Mouse (Mus musculus) liver (tissue): ENCODE results near the gene Tfrc.
"Not testable (repeated sequence)": the region's sequence is repeated elsewhere in the genome, so short reads cannot be mapped to it uniquely, and the experiment has no call there.

Experiments
- DNase-seq: peaks from one replicate; pipeline ENCODE4 v3.0.0-alpha.2; 2020; ENCODE audit warnings: mixed read lengths

Tfrc gene

DNA sequence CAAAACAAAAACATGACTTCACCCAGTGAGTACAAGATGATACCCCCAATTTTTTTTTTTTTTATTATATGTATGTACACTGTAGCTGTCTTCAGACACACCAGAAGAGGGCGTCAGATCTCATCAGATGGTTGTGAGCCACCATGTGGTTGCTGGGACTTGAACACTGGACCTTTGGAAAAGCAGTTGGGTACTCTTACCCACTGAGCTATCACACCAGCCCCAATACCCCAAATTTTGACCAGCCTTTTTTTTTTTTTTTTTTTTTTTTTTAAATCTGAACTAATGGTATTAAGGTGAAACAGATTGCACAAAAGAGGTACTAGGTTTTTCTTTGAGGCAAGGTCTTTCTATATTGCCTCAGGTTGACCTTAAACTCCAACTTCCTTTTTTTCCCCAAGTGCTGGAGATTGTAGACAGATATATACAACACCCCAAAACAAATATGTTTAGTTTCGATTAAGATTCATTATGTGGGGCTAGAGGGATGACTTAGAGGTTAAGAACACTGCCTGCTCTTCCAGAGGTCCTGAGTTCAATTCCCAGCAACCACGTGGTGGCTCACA, 4.6 kb downstream of the Tfrc start:
- no peak for DNase-seq

GRCm38 (mm10) chr16:32614047-32614446, 5.3 kb downstream of the Tfrc start:
- DNase-seq, result no peak

DNA sequence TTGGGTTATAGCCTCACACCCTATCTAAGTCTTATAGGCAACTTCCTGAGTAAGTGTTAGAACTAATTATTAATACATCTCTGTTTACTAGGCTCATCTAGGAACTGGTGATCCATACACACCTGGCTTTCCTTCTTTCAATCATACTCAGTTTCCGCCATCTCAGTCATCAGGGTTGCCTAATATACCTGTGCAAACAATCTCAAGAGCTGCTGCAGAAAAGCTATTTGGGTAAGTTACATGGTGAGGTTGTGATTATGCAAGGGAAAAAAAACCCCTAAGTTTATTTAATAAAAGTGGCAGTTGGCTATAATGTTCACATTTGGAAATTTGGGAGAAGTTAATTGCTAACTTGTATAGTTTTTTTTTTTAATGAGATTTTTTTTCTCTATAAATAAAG, 10.2 kb downstream of the Tfrc start:
- DNase-seq, result no peak

DNA sequence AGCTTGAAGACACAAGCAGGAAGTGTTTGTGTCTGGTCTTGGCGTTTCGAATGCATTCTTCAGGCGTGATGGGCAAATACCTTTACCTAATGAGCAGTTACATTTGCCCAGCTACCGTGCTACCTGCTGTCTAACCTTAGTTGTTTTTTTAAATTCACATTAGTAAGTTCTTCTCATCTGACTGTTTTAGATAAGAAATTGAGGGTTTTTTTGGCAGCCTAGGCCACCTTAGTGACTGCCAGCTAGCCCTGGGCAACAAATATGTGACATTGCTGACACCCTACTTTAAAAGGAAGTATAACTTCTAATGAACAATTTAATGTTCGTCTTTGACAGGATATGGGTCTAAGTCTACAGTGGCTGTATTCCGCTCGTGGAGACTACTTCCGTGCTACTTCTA, 19.4 kb downstream of the Tfrc start:
- no peak for DNase-seq

DNA sequence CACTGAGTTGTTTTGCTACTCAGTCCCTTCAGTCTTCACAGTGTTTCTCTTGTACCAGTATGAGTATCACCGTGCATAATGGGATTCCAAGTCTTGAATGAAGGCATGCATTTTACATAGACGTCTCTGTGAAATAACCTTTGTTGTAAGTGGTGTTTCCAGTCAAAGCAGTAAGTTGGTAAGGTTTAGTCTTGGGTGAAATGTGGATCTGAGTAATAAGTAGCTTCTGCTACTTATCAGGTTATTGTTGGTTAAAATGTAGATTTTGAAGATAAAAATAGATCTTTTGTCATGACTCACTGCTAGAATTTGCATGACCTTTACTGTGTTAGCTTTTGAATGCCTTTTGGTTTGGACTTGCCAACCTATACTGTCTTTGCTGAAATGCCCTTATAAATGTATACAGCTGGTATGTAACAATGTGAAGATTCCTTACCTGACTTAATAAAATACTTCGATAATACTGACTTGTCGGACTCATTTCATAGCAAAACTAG, 23.7 kb downstream of the Tfrc start:
- no peak for DNase-seq

GRCm38 (mm10) chr16:32633486-32634012, 24.8 kb downstream of the Tfrc start:
- DNase-seq, result no peak

- DNase-seq, result no peak
Observed at GRCm38 (mm10) chr16:32634183-32634582, 25.5 kb downstream of the Tfrc start.

DNA sequence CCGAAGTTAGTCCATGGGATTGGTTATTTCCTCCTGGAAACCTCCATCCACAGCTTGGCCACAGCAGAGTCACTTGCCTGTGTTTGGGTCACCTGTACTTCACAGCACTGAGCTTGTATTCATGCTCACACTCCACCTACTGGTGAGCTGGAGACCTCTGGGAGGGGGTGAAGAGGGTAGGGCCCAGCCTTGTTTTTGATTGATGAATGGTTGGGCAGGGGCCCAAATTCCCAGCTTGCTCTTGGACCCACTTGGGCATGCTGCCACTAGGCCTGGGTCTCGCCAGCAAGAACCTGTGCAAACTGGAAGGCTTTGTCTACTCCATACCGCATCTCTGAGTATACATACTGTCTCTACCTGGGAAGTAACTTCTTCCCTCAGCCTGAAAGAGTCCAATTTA, 26.6 kb downstream of the Tfrc start:
- no peak for DNase-seq

DNA sequence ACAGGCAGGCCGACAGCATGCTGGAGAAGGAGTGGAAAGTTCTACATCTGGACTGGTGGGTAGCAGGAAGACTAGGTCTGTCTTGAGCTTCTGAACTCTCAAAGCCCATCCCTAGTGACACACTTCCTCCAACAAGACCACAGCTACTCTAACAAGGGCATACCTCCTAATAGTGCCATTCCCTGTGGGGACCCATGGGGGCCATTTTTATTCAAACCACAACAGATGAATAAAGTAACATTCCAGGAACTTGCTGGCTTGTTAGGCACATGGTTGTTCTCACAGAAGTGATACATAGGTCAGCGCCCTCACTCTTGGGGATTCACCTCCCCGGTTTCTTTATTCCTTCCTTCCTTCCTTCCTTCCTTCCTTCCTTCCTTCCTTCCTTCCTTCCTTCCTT, 27.6 kb downstream of the Tfrc start:
- DNase-seq, result no peak

DNA sequence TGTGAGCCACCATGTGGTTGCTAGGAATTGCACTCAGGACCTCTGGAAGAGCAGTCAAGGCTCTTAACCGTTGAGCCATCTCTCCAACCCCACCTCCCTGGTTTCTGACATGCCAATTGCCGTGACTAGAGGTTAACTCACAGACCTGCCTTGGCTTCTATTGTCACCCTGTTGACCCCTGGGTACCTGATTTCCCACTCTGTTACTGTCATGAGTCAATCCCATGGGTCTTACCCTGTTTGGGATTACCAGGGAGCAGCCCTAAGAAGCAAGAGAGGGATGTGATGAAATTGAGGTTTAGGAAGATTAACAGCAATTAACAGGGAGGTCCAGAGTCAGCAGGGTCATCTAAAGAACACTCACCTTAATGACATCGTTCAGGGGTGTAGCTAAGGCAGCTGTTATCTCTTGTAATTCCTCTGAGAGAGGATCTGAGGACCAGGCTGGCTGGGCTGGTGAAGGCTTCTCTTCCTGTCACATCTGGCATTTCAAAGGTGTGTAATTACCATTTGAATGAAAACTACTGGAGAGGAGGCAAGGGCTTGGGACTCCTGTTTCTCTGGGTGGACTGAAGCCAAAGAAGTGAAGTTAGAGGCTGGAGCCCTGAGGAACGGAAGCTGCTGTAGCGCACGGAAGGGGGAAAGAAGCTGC, 28.3 kb downstream of the Tfrc start:
- DNase-seq, result no peak

GRCm38 (mm10) chr16:32638476-32638875, 29.8 kb downstream of the Tfrc start:
- peak; percentile 90 for DNase-seq

DNA sequence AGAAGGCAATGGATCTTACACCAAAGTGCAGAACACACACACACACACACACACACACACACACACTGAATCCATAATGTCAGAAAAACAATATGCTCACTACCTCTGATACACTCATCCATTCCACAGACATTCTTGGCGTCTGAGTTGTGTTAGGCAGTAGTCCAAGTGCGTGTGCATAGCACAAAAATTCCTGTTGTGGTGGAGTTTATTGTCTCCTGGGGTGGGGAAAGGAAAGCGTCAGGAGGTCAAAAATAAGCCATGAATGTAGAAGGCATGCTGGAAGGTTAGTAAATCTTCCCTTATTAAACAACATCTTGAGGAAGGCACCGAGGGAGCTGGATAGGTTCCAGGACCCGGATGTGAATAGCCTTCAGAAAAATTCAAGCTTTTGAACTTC, 31.4 kb downstream of the Tfrc start:
- no peak for DNase-seq

- not testable (repeated sequence) for DNase-seq
Observed at GRCm38 (mm10) chr16:32640683-32641082, 32.0 kb downstream of the Tfrc start.

GRCm38 (mm10) chr16:32641440-32642219, 32.9 kb downstream of the Tfrc start:
- no peak for DNase-seq

DNA sequence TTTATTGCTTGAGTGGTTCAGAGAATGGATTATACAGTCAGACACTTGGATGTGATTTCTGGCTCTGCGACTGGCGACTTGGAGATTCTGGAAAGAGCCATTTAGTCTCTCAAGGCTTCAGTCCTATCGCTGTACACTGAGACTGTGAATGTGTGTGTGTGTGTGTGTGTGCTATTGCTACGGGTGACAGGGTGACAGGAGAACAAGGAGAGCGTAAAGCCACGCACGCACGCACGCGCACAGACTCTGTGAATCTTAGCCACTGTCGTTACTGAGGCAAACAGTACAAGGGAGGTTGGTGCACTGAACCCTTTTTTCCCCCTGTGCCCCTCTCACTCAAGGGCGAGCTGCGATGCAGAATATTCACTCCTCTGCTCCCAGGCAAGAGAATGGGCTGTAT, 33.6 kb downstream of the Tfrc start:
- DNase-seq, result no peak

DNA sequence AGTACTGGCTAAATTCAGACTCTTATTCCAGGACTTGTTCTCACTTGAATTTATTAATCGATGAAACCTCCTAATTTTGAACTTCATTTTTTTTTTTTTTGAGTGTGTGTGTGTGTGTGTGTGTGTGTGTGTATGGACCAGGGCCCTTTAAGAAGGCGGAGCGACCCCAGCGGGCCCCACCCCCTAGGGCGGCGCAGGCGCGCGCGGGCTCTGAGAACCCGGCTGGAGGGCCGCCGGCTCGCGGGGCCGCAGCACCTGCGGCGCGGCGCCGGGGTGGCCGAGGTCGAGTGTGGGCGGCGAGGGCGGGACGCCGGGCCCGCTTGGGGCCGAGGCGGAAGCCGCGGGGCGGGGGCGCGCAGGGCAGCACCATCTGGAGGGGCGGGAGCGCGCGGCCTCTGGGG, 34.9 kb downstream of the Tfrc start, which contains the start of gene Tnk2:
Tnk2 (plus strand) TSS at position 214 of the 401 bp plus-strand sequence.
- DNase-seq, result peak; percentile 92

DNA sequence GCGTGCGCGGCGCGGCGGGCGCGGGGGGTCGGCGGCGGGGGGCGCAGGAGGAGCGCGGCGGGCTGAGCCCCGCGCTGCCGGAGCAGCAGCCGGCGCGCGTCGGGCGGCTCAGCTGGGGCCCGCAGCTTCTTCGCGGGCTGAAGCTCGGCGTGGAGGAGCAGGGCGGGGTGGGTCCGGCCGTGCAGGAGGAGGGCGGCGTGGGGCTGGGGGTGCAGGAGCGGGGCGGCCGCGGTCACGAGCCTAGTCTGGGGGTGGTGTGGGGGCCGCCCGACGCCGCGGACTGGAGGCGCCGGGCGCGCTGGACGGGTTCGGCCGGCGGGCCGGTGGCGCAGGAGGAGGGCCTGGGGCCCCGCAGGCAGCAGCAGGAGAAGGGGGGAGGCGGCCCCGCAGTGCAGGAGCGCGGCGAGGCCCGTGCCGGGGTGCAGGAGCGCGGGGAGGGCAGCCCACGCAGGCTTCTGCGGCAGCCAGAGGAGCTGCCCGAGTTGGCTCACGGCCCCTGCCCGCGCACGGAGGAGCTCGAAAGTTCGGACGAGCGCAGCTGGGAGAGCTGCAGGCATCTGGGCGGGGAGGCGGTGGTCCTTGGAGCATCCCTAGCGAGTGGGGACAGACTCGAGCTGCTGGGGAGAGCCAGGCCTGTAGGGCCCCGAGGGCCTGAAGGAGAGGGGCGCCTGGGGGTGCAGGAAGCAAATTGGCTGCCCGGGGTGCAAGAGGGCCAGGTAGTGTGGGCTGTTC, 35.5 kb downstream of the Tfrc start:
- DNase-seq, result peak; percentile 54

DNA sequence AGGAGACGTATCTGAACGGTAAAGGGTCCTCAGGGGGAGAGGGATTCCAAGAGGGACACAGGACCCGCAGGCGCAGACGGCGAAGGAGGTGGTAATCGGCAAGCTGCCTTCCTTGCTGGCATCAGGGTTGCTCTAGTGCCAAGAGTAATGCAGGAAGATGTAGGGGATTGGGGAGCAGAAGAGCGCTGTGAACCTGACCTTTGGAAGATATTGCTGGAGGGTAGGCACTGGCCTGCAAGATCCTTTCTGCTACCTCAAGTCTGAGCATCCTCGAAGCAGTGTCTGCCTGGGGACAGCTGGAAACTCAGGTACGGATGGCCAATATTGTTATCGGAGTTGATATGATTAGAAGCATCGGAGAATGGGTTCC, 36.1 kb downstream of the Tfrc start:
- no peak for DNase-seq

DNA sequence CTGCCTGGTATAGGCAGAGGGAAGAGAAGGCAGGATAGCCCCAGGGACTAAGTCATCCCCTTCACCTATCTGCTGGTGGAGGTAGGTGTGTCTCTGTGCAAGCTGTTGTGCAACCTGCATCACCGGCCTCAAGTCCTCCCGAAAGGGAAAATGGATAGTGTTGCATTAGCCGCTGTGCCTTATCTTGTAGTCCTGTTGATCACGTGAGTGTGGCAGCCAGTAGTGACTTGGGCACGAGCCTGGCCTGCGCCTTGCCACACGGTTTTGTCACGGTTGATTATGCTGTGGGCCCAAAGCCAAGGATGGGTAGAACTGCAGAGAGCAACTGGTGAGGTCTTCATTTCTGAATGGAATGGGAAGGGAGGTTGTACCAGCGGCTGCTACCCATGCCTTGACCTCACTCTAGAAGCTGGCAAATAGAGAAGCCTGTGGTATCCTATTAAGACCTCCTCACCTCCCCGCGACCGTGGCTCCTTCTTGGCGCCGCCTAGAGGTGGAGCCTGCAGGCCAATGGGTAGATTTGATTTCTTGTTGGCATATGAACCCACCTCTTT, 36.7 kb downstream of the Tfrc start:
- peak; percentile 83 for DNase-seq

- no peak for DNase-seq
Observed at GRCm38 (mm10) chr16:32646014-32646413, 37.3 kb downstream of the Tfrc start.

DNA sequence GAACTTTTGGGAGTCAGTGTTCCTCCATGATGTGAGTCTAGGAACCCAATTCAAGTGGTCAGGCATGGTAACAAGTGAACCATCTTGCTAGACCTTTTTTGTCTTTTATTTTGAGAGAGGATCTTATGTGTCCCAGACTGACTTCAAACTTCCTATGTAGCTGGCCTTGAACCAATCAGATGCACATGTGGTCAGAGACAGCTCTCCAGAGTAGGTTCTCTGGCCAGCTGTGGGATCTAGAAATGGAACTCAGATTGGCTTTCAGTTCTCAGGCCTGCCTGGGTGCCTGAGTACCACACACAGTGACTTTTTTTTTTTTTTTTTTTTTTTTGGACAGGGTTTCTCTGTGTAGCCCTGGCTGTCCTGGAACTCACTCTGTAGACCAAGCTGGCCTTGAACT, 39.0 kb downstream of the Tfrc start:
- no peak for DNase-seq

DNA sequence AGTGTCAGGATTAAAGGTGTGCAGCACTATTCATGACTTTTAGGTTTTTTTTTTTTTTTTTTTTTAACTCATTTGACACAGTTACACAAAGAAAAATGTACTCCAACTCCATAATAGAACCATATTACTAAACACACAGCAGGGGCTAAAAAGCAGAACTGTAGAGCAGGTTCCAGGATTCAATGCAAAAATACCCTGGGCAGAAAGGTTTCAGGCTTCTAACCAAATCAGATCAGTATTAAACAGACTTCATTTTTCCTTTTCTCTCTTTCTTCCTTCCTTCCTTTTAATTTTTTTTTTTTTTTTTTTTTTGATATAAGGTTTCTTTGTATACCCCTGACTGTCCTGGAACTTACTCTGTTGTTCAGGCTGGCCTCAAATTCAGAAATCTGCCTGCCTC, 41.7 kb downstream of the Tfrc start:
- DNase-seq, result no peak
